ENCODE assay signal across 10 mouse cellular contexts in genomic region chr12:16873549-16873948, GRCm38 (mm10). TPM values are rescaled to one million over a fixed set of nuclear protein-coding genes. Genes with fewer than 3 reads are reported as not detected.
DNase-seq lines count a peak whose midpoint lies in the region; ATAC-seq and TF ChIP-seq lines count a peak whose summit lies in the region.
"Had no signal": no experiment of that assay in that cellular context is flagged by ENCODE, and none has a peak within 500 bp of the region (broad histone marks: within the 10 kb centered on the region; RNA-seq: fewer than 3 reads in every experiment).

No protein-coding gene starts in this region.

- no peak overlapping the region for H3K4me2 ChIP-seq in forebrain, postnatal 0 days (ENCODE audit: low read depth)
- no peak overlapping the region for H3K4me2 ChIP-seq in forebrain, embryonic 13.5 days
- H3K4me2 ChIP-seq: heart, embryonic 15.5 days had no signal

- TF ChIP-seq CTCF in forebrain, postnatal 0 days (IDR thresholded peaks at IDR 0.05; ENCODE audit: low read depth) = no peak

- H3K27me3 ChIP-seq in forebrain, postnatal 0 days (ENCODE audit: insufficient read depth, low read length) = no peaks in the 10 kb centered on the region
- no peaks in the 10 kb centered on the region for H3K27me3 ChIP-seq in forebrain, embryonic 13.5 days
- H3K27me3 ChIP-seq: heart, embryonic 15.5 days had no signal

- no peaks in the 10 kb centered on the region for H3K4me1 ChIP-seq in forebrain, postnatal 0 days (ENCODE audit: insufficient read depth)
- H3K4me1 ChIP-seq in forebrain, embryonic 13.5 days = no peaks in the 10 kb centered on the region

- no peak overlapping the region for H3K27ac ChIP-seq in forebrain, postnatal 0 days (ENCODE audit: low read depth, low read length)
- H3K27ac ChIP-seq in forebrain, embryonic 13.5 days = no peak overlapping the region
- H3K27ac ChIP-seq: heart, embryonic 15.5 days had no signal

- H3K4me3 ChIP-seq in forebrain, postnatal 0 days (ENCODE audit: low read depth, low read length) = no peak overlapping the region
- H3K4me3 ChIP-seq in forebrain, embryonic 13.5 days = no peak overlapping the region
- H3K4me3 ChIP-seq: heart, embryonic 15.5 days had no signal

- no peak for DNase-seq in forebrain, postnatal 0 days
- peak; percentile 52 to 54 for DNase-seq in layer of hippocampus, adult 8-10 months (ENCODE audit: low spot score in 2 of 2)
- DNase-seq in layer of hippocampus, postnatal 36 days = no peak
- DNase-seq in right cerebral cortex, postnatal 25 days = peak; percentile 39
- DNase-seq in right cerebral cortex, postnatal 14 days = no peak
- DNase-seq in telencephalon, adult 2 months (ENCODE audit: low read depth, low spot score) = peak; percentile 78
- no peak for DNase-seq in B cell, adult 2 months
- DNase-seq: left cerebral cortex, postnatal 4 days had no signal

- WGBS in forebrain, postnatal 0 days = 76% methylated on average over 7 of the region's 7 CpGs
- 91% methylated on average over 7 of the region's 7 CpGs for WGBS in forebrain, embryonic 13.5 days

- no peak overlapping the region for H3K9ac ChIP-seq in forebrain, postnatal 0 days
- no peak overlapping the region for H3K9ac ChIP-seq in forebrain, embryonic 13.5 days
- H3K9ac ChIP-seq: heart, embryonic 15.5 days had no signal

- ATAC-seq in forebrain, postnatal 0 days = peak; percentile 61
- ATAC-seq in forebrain, embryonic 13.5 days = no peak

- H3K9me3 ChIP-seq in forebrain, postnatal 0 days (ENCODE audit: low read length) = no peaks in the 10 kb centered on the region
- no peaks in the 10 kb centered on the region for H3K9me3 ChIP-seq in forebrain, embryonic 13.5 days (replicated peaks)
- H3K9me3 ChIP-seq: heart, embryonic 15.5 days had no signal

- H3K36me3 ChIP-seq in forebrain, postnatal 0 days (ENCODE audit: insufficient read depth) = no peaks in the 10 kb centered on the region
- H3K36me3 ChIP-seq in forebrain, embryonic 13.5 days (ENCODE audit: poor library complexity, severe bottlenecking) = no peaks in the 10 kb centered on the region
- H3K36me3 ChIP-seq: heart, embryonic 15.5 days had no signal

RNA-seq across cellular contexts. Expression of gene Rock2, which starts 21.1 kb away (rescaled TPM):
- total RNA-seq in forebrain, postnatal 0 days (2014; rRNA removed) = 33.5 and 43.1 TPM in 2 replicates
- 7.0 and 10.5 TPM in 2 replicates for polyA plus RNA-seq in forebrain, postnatal 0 days (2015; fragmentation: Nextera tagmentation; extraction: Ambion mirVana)
- polyA plus RNA-seq in forebrain, embryonic 13.5 days (2015; fragmentation: Nextera tagmentation; extraction: Ambion mirVana) = 12.5 and 13.5 TPM in 2 replicates
- total RNA-seq in layer of hippocampus, adult 8-10 months (2022) = 100 to 1,000 TPM; 109 to 143 (median 128) TPM
- 100 to 1,000 TPM; 136 to 137 TPM for total RNA-seq in layer of hippocampus, postnatal 36 days (2021)

Comparison
In these comparisons a context has a peak if more than half of its experiments do, and no peak if none do; other contexts are left out.
1. DNase-seq: peak in layer of hippocampus, adult 8-10 months (2 of 2), right cerebral cortex, postnatal 25 days (single experiment) and telencephalon, adult 2 months (single experiment); none in forebrain, postnatal 0 days (single experiment), layer of hippocampus, postnatal 36 days (0 of 2), right cerebral cortex, postnatal 14 days (single experiment) and B cell, adult 2 months (0 of 2).